Mouse (Mus musculus) small intestine, adult 2 months (tissue): ENCODE measurements around the gene Gsta3.

ENCODE experiments used
- CTCF ChIP-seq: fragments of 200-500 bp; IDR thresholded peaks from 2 replicates; pipeline ENCODE4 v1.5.1; 2012; ENCODE audit warnings: low read depth, mild to moderate bottlenecking, control low read depth, inconsistent platforms, low read length, moderate library complexity, mixed read lengths; ENCODE audit not compliant: insufficient replicate concordance, insufficient read length; ENCODE audit errors: extremely low read depth
- POLR2A ChIP-seq: fragments of 200-500 bp; IDR thresholded peaks from 2 replicates; pipeline ENCODE4 v1.6.1; 2012; ENCODE audit warnings: low read depth, mild to moderate bottlenecking, control low read depth, inconsistent platforms, low read length, moderate library complexity

DNA sequence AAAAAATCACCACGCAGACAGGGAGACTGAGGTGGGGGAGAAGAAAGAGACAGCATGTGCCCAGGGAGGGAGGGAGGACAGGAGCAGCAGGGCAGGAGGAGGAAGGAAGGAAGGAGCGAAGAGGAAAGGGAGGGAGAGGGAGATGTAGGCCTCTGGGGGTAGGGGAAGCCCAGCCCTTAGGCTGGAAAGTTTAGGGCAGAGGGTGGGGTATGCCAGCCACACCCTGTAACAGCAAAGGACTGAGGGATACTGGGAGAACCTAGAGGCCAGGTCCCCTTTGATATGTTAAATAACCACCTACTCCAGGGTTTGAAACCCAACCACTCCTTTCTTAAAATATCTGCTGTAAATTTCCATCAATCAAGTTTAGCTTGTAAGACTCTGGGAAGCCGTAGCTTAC lies 16.0 kb downstream of the Gsta3 start:
- TF ChIP-seq CTCF = no peak
- TF ChIP-seq POLR2A = no peak
